Mouse (Mus musculus): ENCODE measurements around the gene Ciita.

DNA sequence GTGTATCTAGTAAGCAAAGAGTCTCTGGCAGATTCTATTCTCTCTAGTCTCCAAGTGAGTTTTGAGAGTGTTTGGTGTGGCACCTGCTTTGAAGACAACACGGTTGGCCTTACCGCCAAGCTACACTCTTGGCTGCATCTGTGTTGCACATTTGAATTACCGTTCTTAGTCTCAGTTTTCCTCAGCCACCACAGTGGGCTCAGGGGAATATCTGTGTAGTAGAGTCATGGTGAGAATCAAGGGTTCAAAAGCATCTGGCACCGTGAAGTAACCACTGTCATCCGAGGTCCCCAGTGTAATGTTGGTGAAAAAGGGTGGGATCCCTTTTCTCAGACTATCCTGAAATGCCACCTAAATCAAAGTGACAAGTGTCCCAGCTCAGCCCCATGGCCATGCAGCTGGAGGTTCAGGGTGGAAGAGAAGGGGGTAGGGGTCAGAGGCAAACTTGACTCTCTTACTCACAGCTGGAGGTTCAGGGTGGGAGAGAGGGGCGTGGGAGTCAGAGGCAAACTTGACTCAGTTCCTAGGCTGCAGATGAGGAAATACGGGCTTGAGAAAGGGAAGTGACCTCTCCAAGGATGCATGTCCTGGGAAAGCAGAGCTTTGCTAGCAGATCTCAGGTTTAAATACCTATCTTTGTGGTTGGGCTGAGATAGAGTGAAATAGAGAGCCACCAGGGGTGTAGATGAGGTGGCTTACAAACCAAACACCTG lies 9.1 kb downstream of the Ciita start:
- TF ChIP-seq CTCF (IDR thresholded peaks at IDR 0.05; ENCODE audit: low read depth) (no peak), EP300 (optimal IDR thresholded peaks at IDR 0.05) (no peak)

Measured in stomach, postnatal 0 days (tissue).